Mouse (Mus musculus) CD4-positive, CD25-positive, alpha-beta regulatory T cell, adult 9 weeks (primary cell): Measurements from ENCODE around the gene Fthl17c. TPM values are rescaled to one million over a fixed set of nuclear protein-coding genes. Genes with fewer than 3 reads are reported as not detected.

Experiments
- polyA plus RNA-seq: library from polyadenylated mRNA; unstranded; fragments of 100-300 nt; shearing (Covaris generic); gene quantifications from one replicate; pipeline ENCODE4 v1.2.1, GENCODE M21; 2017

Fthl17c gene
- polyA plus RNA-seq = not detected

GRCm38 (mm10) chrX:8976459-8976858 is at the start of gene Fthl17c:
Gene Fthl17c (minus strand): TSS chrX:8976559.

DNA sequence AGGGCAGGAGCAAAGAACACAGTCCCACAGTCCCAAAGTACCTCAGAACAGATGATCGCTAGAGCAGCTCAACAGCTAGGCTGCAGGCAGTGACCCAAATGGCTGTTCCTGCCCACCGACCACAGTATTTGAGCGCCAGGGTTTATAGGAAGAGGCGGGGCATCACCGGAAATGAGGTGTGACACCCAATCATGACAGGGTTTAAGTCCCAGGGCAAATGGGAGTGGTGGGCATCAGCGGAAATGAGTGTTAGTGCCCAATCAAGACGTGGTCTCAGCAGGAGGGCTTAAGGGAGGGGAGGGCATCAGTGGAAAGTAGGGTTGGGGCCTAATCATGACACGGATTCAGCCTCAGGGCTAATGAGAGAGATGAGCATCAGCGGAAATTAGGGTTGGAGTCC is 10.3 kb upstream of the Fthl17c start, which contains the start of gene Fthl17d:
TSS of gene Fthl17d (minus strand) at position 101 of the 400 bp plus-strand sequence.

GRCm38 (mm10) chrX:8962875-8963274 is 13.5 kb downstream of the Fthl17c start, which contains the start of gene Fthl17b:
Gene Fthl17b (minus strand): TSS chrX:8962975.

Other genes with a start within 250 kb of the Fthl17c start
- not detected for gene Ssx9, start 228.1 kb downstream of the Fthl17c start, polyA plus RNA-seq
- gene Ssxb5, start 172.9 kb downstream of the Fthl17c start, polyA plus RNA-seq = not detected
- not detected for gene Gm6592, start 132.6 kb downstream of the Fthl17c start, polyA plus RNA-seq
- not detected for gene Gm5751, start 102.3 kb downstream of the Fthl17c start, polyA plus RNA-seq
- 0.10 TPM for gene B630019K06Rik, start 84.2 kb downstream of the Fthl17c start, polyA plus RNA-seq
- gene Fthl17b, start 13.6 kb downstream of the Fthl17c start, polyA plus RNA-seq = not detected
- gene Fthl17d, start 10.2 kb upstream of the Fthl17c start, polyA plus RNA-seq = not detected
- not detected for gene Fthl17e, start 56.9 kb upstream of the Fthl17c start, polyA plus RNA-seq
- gene Fthl17f, start 86.5 kb upstream of the Fthl17c start, polyA plus RNA-seq = not detected
- gene 4930402K13Rik, start 128.0 kb upstream of the Fthl17c start, polyA plus RNA-seq = not detected
- 0.20 TPM for gene Lancl3, start 223.3 kb upstream of the Fthl17c start, polyA plus RNA-seq